Mouse (Mus musculus) CH12.LX (cell line): ENCODE data around the gene Ern1. TPM values are rescaled to one million over a fixed set of nuclear protein-coding genes. Genes with fewer than 3 reads are reported as not detected.
"Not testable (repeated sequence)": the region's sequence is repeated elsewhere in the genome, so short reads cannot be mapped to it uniquely, and the experiment has no call there.

Experiments
- DNase-seq: peaks from one replicate; pipeline ENCODE4 v3.0.0-alpha.2; 2013; ENCODE audit errors: extremely low read depth
- H3K27ac ChIP-seq: 2 replicates; pipeline ENCODE4 v1.5.1; 2012; ENCODE audit warnings: low read depth, mild to moderate bottlenecking, control low read depth, moderate library complexity; ENCODE audit not compliant: insufficient read depth
- H3K27me3 ChIP-seq: replicated peaks from 2 replicates; pipeline ENCODE3; 2012; ENCODE audit warnings: inconsistent platforms
- H3K36me3 ChIP-seq, 2 experiments: replicated peaks in 1 of 2; 2 replicates each; pipeline versions ENCODE3 to v1.6.1; 2012; ENCODE audit warnings: inconsistent platforms in 1 of 2, low read length in 1 of 2, mild to moderate bottlenecking in 1 of 2, mixed read lengths in 1 of 2, moderate library complexity in 1 of 2; ENCODE audit not compliant: control insufficient read depth in 1 of 2, insufficient read depth in 1 of 2
- H3K4me1 ChIP-seq, 2 experiments: 2 replicates each; pipeline ENCODE4 v1.6.1; 2012; ENCODE audit warnings: inconsistent platforms in 1 of 2, moderate library complexity in 1 of 2; ENCODE audit not compliant: insufficient read depth in 2 of 2, control insufficient read depth in 1 of 2
- H3K4me2 ChIP-seq: 2 replicates; pipeline ENCODE4 v1.6.1; 2012; ENCODE audit warnings: low read depth, mild to moderate bottlenecking, control low read depth; ENCODE audit not compliant: poor library complexity, insufficient read depth, severe bottlenecking
- H3K4me3 ChIP-seq, 3 experiments: fragments of 150-350 bp in 1 of 3; sonication (generic) in 1 of 3; replicated peaks in 1 of 3; 2 replicates each; pipeline versions ENCODE3 to v1.5.1; 2011 to 2012; ENCODE audit warnings: low read depth in 2 of 3, low read length in 2 of 3, mild to moderate bottlenecking in 2 of 3, moderate library complexity in 2 of 3, control low read depth in 1 of 3, improper control_type of control experiment in 1 of 3, inconsistent platforms in 1 of 3, mixed read lengths in 1 of 3; ENCODE audit not compliant: poor library complexity in 1 of 3
- H3K79me2 ChIP-seq: replicated peaks from 2 replicates; pipeline ENCODE4 v1.6.1; 2012; ENCODE audit warnings: mild to moderate bottlenecking, moderate library complexity; ENCODE audit not compliant: control insufficient read depth, poor library complexity, insufficient read depth, severe bottlenecking; ENCODE audit errors: extremely low read depth
- H3K9ac ChIP-seq: 2 replicates; pipeline ENCODE4 v1.6.1; 2012; ENCODE audit warnings: low read depth, mild to moderate bottlenecking, control low read depth, moderate library complexity; ENCODE audit not compliant: insufficient read depth
- H3K9me3 ChIP-seq: replicated peaks from 2 replicates; pipeline ENCODE3; 2012; ENCODE audit warnings: low read length, inconsistent platforms, mixed read lengths
- BHLHE40 ChIP-seq: IDR thresholded peaks from 2 replicates; pipeline ENCODE4 v1.6.1; 2011; ENCODE audit warnings: mild to moderate bottlenecking, low read depth, low read length, improper control_type of control experiment
- CHD1 ChIP-seq: IDR thresholded peaks from 2 replicates; pipeline ENCODE4 v1.6.1; 2012; ENCODE audit warnings: low read depth, low read length, improper control_type of control experiment, inconsistent platforms
- CHD2 ChIP-seq: IDR thresholded peaks from 2 replicates; pipeline ENCODE4 v1.6.1; 2011; ENCODE audit warnings: low read length, improper control_type of control experiment
- CTCF ChIP-seq, 2 experiments: IDR thresholded peaks in 1 of 2; conservative IDR thresholded peaks in 1 of 2; 2 replicates each; pipeline ENCODE4 v1.5.1; 2011 to 2012; ENCODE audit warnings: low read depth in 2 of 2, low read length in 2 of 2, improper control_type of control experiment in 1 of 2, inconsistent platforms in 1 of 2, mild to moderate bottlenecking in 1 of 2, moderate library complexity in 1 of 2
- ELF1 ChIP-seq: IDR thresholded peaks from 2 replicates; pipeline ENCODE4 v1.6.1; 2014; ENCODE audit warnings: low read depth, mild to moderate bottlenecking, inconsistent platforms, low read length, improper control_type of control experiment
- EP300 ChIP-seq: IDR thresholded peaks from 2 replicates; pipeline ENCODE4 v1.6.1; 2011; ENCODE audit warnings: low read length, improper control_type of control experiment
- ETS1 ChIP-seq: conservative IDR thresholded peaks from 2 replicates; pipeline ENCODE4 v1.6.1; 2012; ENCODE audit warnings: low read depth, mild to moderate bottlenecking, inconsistent platforms, low read length, improper control_type of control experiment, moderate library complexity
- HCFC1 ChIP-seq: IDR thresholded peaks from 2 replicates; pipeline ENCODE4 v1.6.1; 2012; ENCODE audit warnings: low read depth, mild to moderate bottlenecking, inconsistent platforms, low read length, improper control_type of control experiment
- IRF4 ChIP-seq: IDR thresholded peaks from 2 replicates; pipeline ENCODE4 v1.6.1; 2014; ENCODE audit warnings: low read depth, mild to moderate bottlenecking, inconsistent platforms, low read length, improper control_type of control experiment
- JUN ChIP-seq: IDR thresholded peaks from 2 replicates; pipeline ENCODE4 v1.6.1; 2011; ENCODE audit warnings: low read depth, mild to moderate bottlenecking, low read length, improper control_type of control experiment, moderate library complexity; ENCODE audit not compliant: insufficient read depth
- JUND ChIP-seq: conservative IDR thresholded peaks from 2 replicates; pipeline ENCODE4 v1.6.1; 2011; ENCODE audit warnings: low read depth, low read length, improper control_type of control experiment
- MAFK ChIP-seq: IDR thresholded peaks from 2 replicates; pipeline ENCODE4 v1.6.1; 2011; ENCODE audit warnings: low read length, improper control_type of control experiment; ENCODE audit not compliant: insufficient replicate concordance
- MAX ChIP-seq: IDR thresholded peaks from 2 replicates; pipeline ENCODE4 v1.6.1; 2011; ENCODE audit warnings: low read length, improper control_type of control experiment
- MXI1 ChIP-seq: IDR thresholded peaks from 2 replicates; pipeline ENCODE4 v1.6.1; 2011; ENCODE audit warnings: mild to moderate bottlenecking, low read depth, low read length, improper control_type of control experiment
- MYC ChIP-seq: IDR thresholded peaks from 2 replicates; pipeline ENCODE4 v1.6.1; 2011; ENCODE audit warnings: low read depth, mild to moderate bottlenecking, improper control_type of control experiment, low read length
- NELFE ChIP-seq: IDR thresholded peaks from 2 replicates; pipeline ENCODE4 v1.6.1; 2011; ENCODE audit warnings: low read depth, low read length, improper control_type of control experiment
- POLR2AphosphoS2 ChIP-seq: IDR thresholded peaks from 2 replicates; pipeline ENCODE4 v1.6.1; 2011; ENCODE audit warnings: low read depth, low read length, improper control_type of control experiment
- RAD21 ChIP-seq: IDR thresholded peaks from 2 replicates; pipeline ENCODE4 v1.6.1; 2011; ENCODE audit warnings: low read depth, mild to moderate bottlenecking, low read length, improper control_type of control experiment, moderate library complexity
- SIN3A ChIP-seq: IDR thresholded peaks from 2 replicates; pipeline ENCODE4 v1.6.1; 2012; ENCODE audit warnings: low read length, improper control_type of control experiment, inconsistent platforms
- SMC3 ChIP-seq: IDR thresholded peaks from 2 replicates; pipeline ENCODE4 v1.6.1; 2011; ENCODE audit warnings: low read depth, low read length, improper control_type of control experiment
- UBTF ChIP-seq: IDR thresholded peaks from 2 replicates; pipeline ENCODE4 v1.6.1; 2012; ENCODE audit warnings: low read depth, mild to moderate bottlenecking, inconsistent platforms, low read length, improper control_type of control experiment, moderate library complexity
- USF1 ChIP-seq: IDR thresholded peaks from 2 replicates; pipeline ENCODE4 v1.6.1; 2014; ENCODE audit warnings: low read depth, mild to moderate bottlenecking, inconsistent platforms, low read length, improper control_type of control experiment
- ZC3H11A ChIP-seq: IDR thresholded peaks from 2 replicates; pipeline ENCODE4 v1.6.1; 2012; ENCODE audit warnings: low read depth, mild to moderate bottlenecking, inconsistent platforms, low read length, improper control_type of control experiment
- ZNF384 ChIP-seq: IDR thresholded peaks from 2 replicates; pipeline ENCODE4 v1.6.1; 2012; ENCODE audit warnings: low read depth, low read length, improper control_type of control experiment, inconsistent platforms
- dilution Hi-C: fragments of 300-500 bp; cut with MboI; formaldehyde crosslinking; loops from 2 replicates; pipeline ENCODE4 v1.14.3; 2020; ENCODE audit warnings: low sequenced_read_pairs; ENCODE audit not compliant: extremely low pct_unique_long_range_greater_than_20kb, extremely low pct_ligation_motif_present
- in situ Hi-C: fragments of 300-500 bp; cut with MboI; formaldehyde crosslinking; loops from 3 replicates; pipeline ENCODE4 v1.14.3; 2019; ENCODE audit warnings: low sequenced_read_pairs, low pct_ligation_motif_present, low pct_unique_long_range_greater_than_20kb, mixed read lengths
- polyA plus RNA-seq: library from polyadenylated mRNA; unstranded; fragments of >175 nt; gene quantifications from 2 replicates; pipeline ENCODE4 v1.2.1, GENCODE M21; 2012; ENCODE audit warnings: low read depth; ENCODE audit not compliant: insufficient read length
- total RNA-seq, 2 experiments: library from RNA; depleted of rRNA; stranded (reverse); fragments of 300-350 nt in 1 of 2; fragments of >200 nt in 1 of 2; gene quantifications; 2 replicates each; pipeline ENCODE4 v1.2.3; 2012 to 2014

The Ern1 gene
- total and polyA plus RNA-seq, 3 experiments = 3.0 to 21.7 (median 7.7) TPM

DNA sequence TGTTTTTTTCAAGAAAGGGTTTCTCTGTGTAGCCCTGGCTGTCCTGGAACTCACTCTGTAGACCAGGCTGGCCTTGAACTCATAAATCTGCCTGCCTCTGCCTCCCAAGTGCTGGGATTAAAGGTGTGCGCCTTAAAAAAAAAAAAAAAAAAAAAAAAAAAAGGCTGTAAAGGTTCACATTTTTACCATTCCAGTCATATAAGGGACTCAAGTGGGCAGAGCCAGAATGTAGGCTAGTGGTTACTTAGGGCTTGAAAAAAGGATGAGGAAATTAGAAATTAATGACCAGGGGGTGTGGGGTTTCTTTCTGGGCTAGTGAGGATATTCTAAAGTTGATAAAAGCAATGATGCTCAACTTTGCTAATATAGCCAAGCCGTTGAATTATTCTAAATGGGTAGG lies 9.4 kb upstream of the Ern1 start:
- dilution Hi-C loops, H3K9ac ChIP-seq, H3K9me3 ChIP-seq, H3K27ac ChIP-seq, DNase-seq, H3K27me3 ChIP-seq, H3K36me3 ChIP-seq, H3K79me2 ChIP-seq, H3K4me2 ChIP-seq, H3K4me3 ChIP-seq: not testable (repeated sequence)
- H3K4me1 ChIP-seq = peaks cover 10 to 29% of the 10 kb centered on the region in 2 experiments
- in situ Hi-C loops = loop anchor here (10.0 kb wide), 1 partner anchor 172 kb away; no protein-coding TSS in a partner anchor
- peak; percentile 69 for TF ChIP-seq ZNF384

DNA sequence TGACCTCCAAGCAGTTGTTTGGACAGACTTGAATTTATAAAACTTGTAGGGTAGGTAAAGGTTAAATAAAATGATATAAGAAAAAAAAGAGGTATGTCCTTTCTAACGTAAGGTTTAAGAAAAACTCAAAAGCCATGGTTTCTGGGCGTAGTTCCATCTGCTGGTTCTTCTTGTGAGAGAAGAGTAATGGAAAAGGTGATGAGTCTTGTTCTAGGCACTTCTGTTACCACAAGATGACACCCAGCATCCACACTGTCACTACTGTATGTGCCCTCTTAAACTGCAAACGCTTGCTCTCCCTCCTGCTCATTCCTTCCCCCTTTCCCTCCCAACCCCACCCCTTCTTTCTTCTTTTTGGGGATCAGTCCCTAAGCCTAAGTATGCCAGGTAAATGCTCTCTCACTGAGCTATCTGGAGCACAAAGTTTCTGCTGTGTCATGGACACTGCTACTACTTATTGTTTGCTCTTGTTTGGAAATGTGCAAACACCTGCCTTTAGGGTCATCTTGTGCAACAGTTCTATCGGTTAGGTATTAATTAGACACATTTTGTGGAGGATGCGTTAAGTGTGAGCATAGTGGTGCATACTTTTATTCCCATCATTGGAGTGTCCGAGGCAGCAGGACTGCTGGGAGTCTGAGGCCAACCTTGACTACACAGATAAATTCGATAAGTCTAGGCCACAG lies 5.5 kb upstream of the Ern1 start:
- peaks cover 6 to 27% of the 10 kb centered on the region in 2 experiments for H3K4me1 ChIP-seq
- dilution Hi-C loops = no loop called here

GRCm38 (mm10) chr11:106491393-106491792 lies 3.7 kb upstream of the Ern1 start:
- Histone ChIP-seq H3K9me3 (no peaks in the 10 kb centered on the region), H3K4me3 (no peak overlapping the region), H3K36me3 (no peaks in the 10 kb centered on the region), H3K4me2 (no peak overlapping the region), H3K79me2 (peaks cover 12% of the 10 kb centered on the region), H3K27me3 (no peaks in the 10 kb centered on the region), H3K27ac (no peak overlapping the region), H3K4me1 (peaks cover 6 to 28% of the 10 kb centered on the region in 2 experiments), H3K9ac (no peak overlapping the region)
- DNase-seq = peak; percentile 91
- in situ Hi-C loops (loop anchor here (10.0 kb wide), 1 partner anchor 167 kb away; no protein-coding TSS in a partner anchor), dilution Hi-C loops (no loop called here)
- TF ChIP-seq CHD2 (no peak), BHLHE40 (peak; percentile 56; the same call in 1 of the 2 replicates), UBTF (no peak), MAX (peak; percentile 51; the same call in 1 of the 2 replicates), NELFE (no peak), ZC3H11A (peak; percentile 98), CHD1 (no peak), JUND (peak; percentile 76), MYC (peak; percentile 84; the same call in 1 of the 2 replicates), ZNF384 (peak; percentile 96), USF1 (no peak), ETS1 (peak; percentile 63), HCFC1 (peak; percentile 57; the same call in 1 of the 2 replicates), ELF1 (peak; percentile 5; the same call in 1 of the 2 replicates), MAFK (0 out of 2 replicates have a peak, but pooled peaks have one; percentile 13), MXI1 (peak; percentile 69; the same call in 1 of the 2 replicates), SMC3 (peak; percentile 100), SIN3A (peak; percentile 89), EP300 (peak; percentile 64; the same call in 1 of the 2 replicates)

More for the DNA sequence above, 5.5 kb upstream of the Ern1 start:
- no peaks in the 10 kb centered on the region for H3K9me3 ChIP-seq
- no peaks in the 10 kb centered on the region for H3K36me3 ChIP-seq
- no peak overlapping the region for H3K9ac ChIP-seq
- no peak overlapping the region for H3K4me2 ChIP-seq
- no peak overlapping the region for H3K4me3 ChIP-seq
- H3K27me3 ChIP-seq = no peaks in the 10 kb centered on the region
- TF ChIP-seq UBTF (no peak), IRF4 (0 out of 2 replicates have a peak, but pooled peaks have one; percentile 16), JUND (peak; percentile 86), NELFE (no peak), EP300 (peak; percentile 62), CTCF (conservative IDR thresholded peaks at IDR 0.05 in 1 of 2, IDR thresholded peaks at IDR 0.05 in 1 of 2; ENCODE audit: low read depth in 2 of 2, low read length in 2 of 2) (0 out of 4 replicates have a peak, but pooled peaks of 1 of the 2 experiments have one; percentile 15), SMC3 (no peak), BHLHE40 (no peak), JUN (peak; percentile 78), POLR2AphosphoS2 (no peak), ETS1 (0 out of 2 replicates have a peak, but pooled peaks have one; percentile 31), RAD21 (peak; percentile 13), CHD1 (no peak)
- in situ Hi-C loops = loop anchor here (10.0 kb wide), 1 partner anchor 168 kb away; no protein-coding TSS in a partner anchor
- H3K79me2 ChIP-seq = no peaks in the 10 kb centered on the region
- H3K27ac ChIP-seq = no peak overlapping the region
- no peak for DNase-seq
